Mouse (Mus musculus): ENCODE measurements around the gene Defa34. TPM values are rescaled to one million over a fixed set of nuclear protein-coding genes. Genes with fewer than 3 reads are reported as not detected.
"Not testable (repeated sequence)": the region's sequence is repeated elsewhere in the genome, so short reads cannot be mapped to it uniquely, and the experiment has no call there.

Gene Defa34
- total RNA-seq (2022), result not detected

DNA sequence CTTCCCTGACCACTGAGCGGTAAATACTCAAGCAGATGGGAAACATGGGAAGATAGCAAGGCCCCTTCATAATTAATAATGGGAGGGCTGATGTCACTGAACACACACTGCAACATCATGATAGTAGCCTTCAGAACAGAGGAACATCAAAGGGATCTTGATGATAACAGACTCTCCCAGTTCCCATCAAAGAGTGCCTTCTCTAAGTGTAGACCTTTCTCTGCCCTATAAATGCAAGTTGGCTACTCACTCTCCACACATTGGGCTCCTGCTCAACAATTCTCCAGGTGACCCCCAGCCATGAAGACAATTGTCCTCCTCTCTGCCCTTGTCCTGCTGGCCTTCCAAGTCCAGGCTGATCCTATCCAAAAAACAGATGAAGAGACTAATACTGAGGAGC lies at the start of gene Defa34:
Gene Defa34, plus strand, starts transcription at position 301 of the 400 bp plus-strand sequence.
- DNase-seq, result not testable (repeated sequence)

DNA sequence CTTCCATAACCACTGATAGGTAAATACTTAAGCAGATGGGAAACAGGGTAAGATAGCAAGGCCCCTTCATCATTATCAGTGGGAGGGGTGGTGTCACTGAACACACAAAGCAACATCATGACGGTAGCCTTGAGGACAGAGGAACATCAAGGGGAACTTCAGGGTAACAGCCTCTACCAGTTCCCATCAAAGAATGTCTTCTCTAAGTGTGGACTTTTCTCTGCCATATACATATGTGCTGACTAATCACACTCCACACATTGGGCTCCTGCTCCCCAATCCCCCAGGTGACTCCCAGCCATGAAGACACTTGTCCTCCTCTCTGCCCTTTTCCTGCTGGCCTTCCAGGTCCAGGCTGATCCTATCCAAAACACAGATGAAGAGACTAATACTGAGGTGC lies 47.7 kb upstream of the Defa34 start, which contains the start of gene Defa26:
Gene Defa26, plus strand, starts transcription at position 301 of the 400 bp plus-strand sequence.
- DNase-seq, result not testable (repeated sequence)

DNA sequence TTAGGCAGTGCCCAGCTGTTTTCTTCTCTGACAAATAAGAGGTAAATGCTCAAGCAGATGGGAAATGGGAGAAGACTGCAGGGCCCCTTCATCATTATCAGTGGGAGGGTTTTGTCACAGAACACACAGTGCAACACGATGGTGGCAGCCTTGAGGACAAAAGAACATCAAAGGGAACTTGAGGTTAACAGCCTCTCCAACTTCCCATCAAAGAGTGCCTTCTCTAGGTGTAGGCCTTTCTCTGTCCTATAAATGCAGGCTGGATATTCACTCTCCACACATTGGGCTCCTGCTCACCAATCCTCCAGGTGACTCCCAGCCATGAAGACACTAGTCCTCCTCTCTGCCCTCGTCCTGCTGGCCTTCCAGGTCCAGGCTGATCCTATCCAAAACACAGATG lies 10.1 kb upstream of the Defa34 start, which contains the start of gene Defa17:
Gene Defa17, plus strand, starts transcription at position 301 of the 400 bp plus-strand sequence.
- DNase-seq, result not testable (repeated sequence)

DNA sequence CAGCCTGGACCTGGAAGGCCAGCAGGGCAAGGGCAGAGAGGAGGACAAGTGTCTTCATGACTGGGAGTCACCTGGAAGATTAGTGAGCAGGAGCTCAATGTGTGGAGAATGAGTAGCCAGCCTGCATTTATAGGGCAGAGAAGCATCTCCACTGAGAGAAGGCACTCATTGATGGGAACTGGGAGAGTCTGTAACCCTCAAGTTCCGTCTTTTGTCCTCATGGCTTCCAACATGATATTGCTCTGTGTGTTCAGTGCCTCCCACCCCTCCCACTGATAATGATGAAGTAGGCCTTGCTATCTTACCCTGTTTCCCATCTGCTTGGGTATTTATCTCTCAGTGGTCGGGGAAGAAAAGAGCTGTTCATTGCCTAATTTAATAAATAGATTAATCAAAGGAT lies 37.9 kb downstream of the Defa34 start, which contains the start of gene AY761184:
Gene AY761184, minus strand, starts transcription at position 101 of the 400 bp plus-strand sequence.
- DNase-seq, result not testable (repeated sequence)

Other genes with a start within 250 kb of the Defa34 start
- not detected for gene Defa36, start 238.4 kb upstream of the Defa34 start, total RNA-seq (2022)
- gene Gm7849, start 209.2 kb upstream of the Defa34 start, total RNA-seq (2022), result not detected
- not detected for gene Defa20, start 156.5 kb upstream of the Defa34 start, total RNA-seq (2022)
- gene Defa32, start 136.8 kb upstream of the Defa34 start, total RNA-seq (2022), result not detected
- not detected for gene Defa37, start 100.4 kb upstream of the Defa34 start, total RNA-seq (2022)
- gene Defa28, start 82.8 kb upstream of the Defa34 start, total RNA-seq (2022), result not detected
- not detected for gene Gm7861, start 71.3 kb upstream of the Defa34 start, total RNA-seq (2022)
- gene Defa26, start 47.6 kb upstream of the Defa34 start, total RNA-seq (2022), result not detected
- gene Defa17, start 10.0 kb upstream of the Defa34 start, total RNA-seq (2022), result not detected
- gene AY761184, start 37.8 kb downstream of the Defa34 start, total RNA-seq (2022), result not detected
- gene Defa24, start 68.7 kb downstream of the Defa34 start, total RNA-seq (2022), result not detected
- not detected for gene Defb50, start 157.7 kb downstream of the Defa34 start, total RNA-seq (2022)
- gene Defb2, start 174.1 kb downstream of the Defa34 start, total RNA-seq (2022), result not detected
- gene Defb10, start 193.1 kb downstream of the Defa34 start, total RNA-seq (2022), result not detected
- not detected for gene Defb9, start 219.6 kb downstream of the Defa34 start, total RNA-seq (2022)
- gene Defb11, start 240.6 kb downstream of the Defa34 start, total RNA-seq (2022), result not detected

Data from adrenal gland, adult 8-10 months (tissue).